Mouse (Mus musculus): Measurements from ENCODE around the gene Gsto2.

Gsto2 gene

GRCm38 (mm10) chr19:47919126-47919965 is 54.0 kb downstream of the Gsto2 start, which contains the start of the genes Cfap43 and Itprip:
Gene Cfap43 (minus strand): TSS chr19:47919287.
Gene Itprip (minus strand): TSS chr19:47919299.
- DNase-seq (ENCODE audit: low spot score) = peak; percentile 92

GRCm38 (mm10) chr19:47919966-47920375 is 54.6 kb downstream of the Gsto2 start:
- DNase-seq (ENCODE audit: low spot score) = peak; percentile 66

- no peak for DNase-seq (ENCODE audit: low spot score)
These were observed 60.5 kb downstream of the Gsto2 start for GRCm38 (mm10) chr19:47925819-47926218.

- no peak for DNase-seq (ENCODE audit: low spot score)
These were observed 61.7 kb downstream of the Gsto2 start for GRCm38 (mm10) chr19:47927032-47927431.

GRCm38 (mm10) chr19:47929043-47929442 is 63.7 kb downstream of the Gsto2 start:
- DNase-seq (ENCODE audit: low spot score) = peak; percentile 86

- peak; percentile 73 for DNase-seq (ENCODE audit: low spot score)
These were observed 66.8 kb downstream of the Gsto2 start for GRCm38 (mm10) chr19:47931982-47932638.

GRCm38 (mm10) chr19:47934146-47934545 is 68.8 kb downstream of the Gsto2 start:
- DNase-seq (ENCODE audit: low spot score) = no peak

GRCm38 (mm10) chr19:47934636-47935238 is 69.4 kb downstream of the Gsto2 start:
- DNase-seq (ENCODE audit: low spot score) = peak; percentile 50

- DNase-seq (ENCODE audit: low spot score) = no peak
These were observed 70.2 kb downstream of the Gsto2 start for GRCm38 (mm10) chr19:47935530-47935929.

All from lung, postnatal 25 days (tissue).